In the genomic region with DNA sequence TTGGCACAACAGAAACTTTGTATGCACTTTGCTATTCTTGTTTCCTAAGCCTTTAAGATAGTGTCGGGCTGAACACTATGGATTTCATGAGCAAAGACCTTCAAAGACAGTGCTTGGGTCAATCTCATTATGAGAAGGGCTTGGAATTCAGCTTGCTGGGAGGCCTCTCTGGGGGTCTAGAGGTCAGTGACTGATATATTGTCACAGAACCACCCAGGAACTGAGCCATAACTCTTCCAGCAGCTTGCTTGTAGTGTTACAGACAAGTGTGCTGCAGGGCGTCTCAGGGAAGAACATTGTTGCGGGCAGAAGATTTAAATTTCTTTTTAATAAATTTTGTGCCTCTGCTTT, we compare ENCODE assay signal across 15 mouse cellular contexts.
DNase-seq lines count a peak whose midpoint lies in the region; ATAC-seq and TF ChIP-seq lines count a peak whose summit lies in the region.
"Had no signal": no experiment of that assay in that cellular context is flagged by ENCODE, and none has a peak within 500 bp of the region (broad histone marks: within the 10 kb centered on the region; RNA-seq: fewer than 3 reads in every experiment).

No protein-coding gene starts in this region.

- H3K9me3 ChIP-seq in kidney, postnatal 0 days (replicated peaks; ENCODE audit: low read length): no peaks in the 10 kb centered on the region
- H3K9me3 ChIP-seq in neural tube, embryonic 12.5 days: no peaks in the 10 kb centered on the region
- H3K9me3 ChIP-seq: G1E; heart, embryonic 10.5 days; stomach, embryonic 15.5 days had no signal

- no peak overlapping the region for H3K4me3 ChIP-seq in kidney, postnatal 0 days (replicated peaks; ENCODE audit: low read depth, low read length)
- no peak overlapping the region for H3K4me3 ChIP-seq in neural tube, embryonic 12.5 days
- H3K4me3 ChIP-seq: heart, embryonic 10.5 days; stomach, embryonic 15.5 days had no signal

- no peaks in the 10 kb centered on the region for H3K27me3 ChIP-seq in kidney, postnatal 0 days (ENCODE audit: insufficient read depth, low read length)
- H3K27me3 ChIP-seq in neural tube, embryonic 12.5 days (replicated peaks): no peaks in the 10 kb centered on the region
- H3K27me3 ChIP-seq: stomach, embryonic 15.5 days had no signal

- H3K36me3 ChIP-seq in kidney, postnatal 0 days (ENCODE audit: insufficient read depth, low read length): no peaks in the 10 kb centered on the region
- H3K36me3 ChIP-seq in neural tube, embryonic 12.5 days: no peaks in the 10 kb centered on the region
- H3K36me3 ChIP-seq: G1E; heart, embryonic 10.5 days; stomach, embryonic 15.5 days had no signal

- DNase-seq in kidney, postnatal 0 days (ENCODE audit: low spot score): peak; percentile 79
- DNase-seq in kidney, adult 11 months: no peak
- DNase-seq in embryo, embryonic 10 days (ENCODE audit: low spot score): peak; percentile 75
- peak; percentile 24 for DNase-seq in embryo, embryonic 11.5 days (ENCODE audit: low read depth, low spot score)
- DNase-seq in adrenal gland, postnatal 4 days (ENCODE audit: low spot score in 2 of 2): no peak
- DNase-seq in right cerebral cortex, postnatal 10 days (ENCODE audit: low spot score in 2 of 2): no peak
- DNase-seq: adrenal gland, postnatal 14 days; cerebellum, adult 9-10 months; gastrocnemius, postnatal 36 days; heart, postnatal 14 days; spleen, adult 18-20 months had no signal

- H3K27ac ChIP-seq in kidney, postnatal 0 days: no peak overlapping the region
- no peak overlapping the region for H3K27ac ChIP-seq in neural tube, embryonic 12.5 days
- H3K27ac ChIP-seq: heart, embryonic 10.5 days; stomach, embryonic 15.5 days had no signal

- no peak overlapping the region for H3K9ac ChIP-seq in kidney, postnatal 0 days (ENCODE audit: low read depth, low read length)
- H3K9ac ChIP-seq in neural tube, embryonic 12.5 days: no peak overlapping the region
- H3K9ac ChIP-seq: stomach, embryonic 15.5 days had no signal

- WGBS in kidney, postnatal 0 days: 40% methylated on average over 3 of the region's 3 CpGs
- 6% methylated on average over 3 of the region's 3 CpGs for WGBS in neural tube, embryonic 12.5 days

- TF ChIP-seq CTCF in kidney, postnatal 0 days (IDR thresholded peaks at IDR 0.05; ENCODE audit: low read depth): no peak

- ATAC-seq in kidney, postnatal 0 days (replicated peaks; ENCODE audit: low FRiP score, low read depth): no peak; the same call in 1 of the 2 replicates
- ATAC-seq in neural tube, embryonic 12.5 days (ENCODE audit: low FRiP score, low read depth): peak; percentile 66; the same call in 1 of the 2 replicates

- no peak overlapping the region for H3K4me2 ChIP-seq in kidney, postnatal 0 days (ENCODE audit: low read length)
- H3K4me2 ChIP-seq in neural tube, embryonic 12.5 days (replicated peaks): no peak overlapping the region
- H3K4me2 ChIP-seq: stomach, embryonic 15.5 days had no signal

- no peaks in the 10 kb centered on the region for H3K4me1 ChIP-seq in kidney, postnatal 0 days (replicated peaks; ENCODE audit: insufficient read depth, low read length)
- H3K4me1 ChIP-seq in neural tube, embryonic 12.5 days: peaks cover 13% of the 10 kb centered on the region
- H3K4me1 ChIP-seq: heart, embryonic 10.5 days; stomach, embryonic 15.5 days had no signal

Comparison
In these comparisons a context has a peak if more than half of its experiments do, and no peak if none do; other contexts are left out.
1. DNase-seq: peak in kidney, postnatal 0 days (single experiment), embryo, embryonic 10 days (single experiment) and embryo, embryonic 11.5 days (single experiment); none in kidney, adult 11 months (single experiment), adrenal gland, postnatal 4 days (0 of 2) and right cerebral cortex, postnatal 10 days (0 of 2).